Comparison of ENCODE assay signal across 13 mouse cellular contexts in genomic region chr16:94179341-94180121, GRCm38 (mm10).
DNase-seq lines count a peak whose midpoint lies in the region; ATAC-seq lines count a peak whose summit lies in the region.
"Had no signal": no experiment of that assay in that cellular context is flagged by ENCODE, and none has a peak within 500 bp of the region (broad histone marks: within the 10 kb centered on the region; RNA-seq: fewer than 3 reads in every experiment).

No protein-coding gene starts in this region.

- no peak overlapping the region for H3K4me3 ChIP-seq in embryonic facial prominence, embryonic 12.5 days
- no peak overlapping the region for H3K4me3 ChIP-seq in hindbrain, embryonic 13.5 days
- H3K4me3 ChIP-seq in midbrain, embryonic 15.5 days = no peak overlapping the region; the same call in 1 of the 2 replicates
- H3K4me3 ChIP-seq: myocyte had no signal

- H3K4me2 ChIP-seq in embryonic facial prominence, embryonic 12.5 days (replicated peaks) = peak overlapping the region; percentile 34
- peak overlapping the region; percentile 35 for H3K4me2 ChIP-seq in hindbrain, embryonic 13.5 days
- H3K4me2 ChIP-seq in midbrain, embryonic 15.5 days = peak overlapping the region; percentile 26

- H3K27me3 ChIP-seq in embryonic facial prominence, embryonic 12.5 days = peaks cover 52% of the 10 kb centered on the region
- peaks cover 69% of the 10 kb centered on the region for H3K27me3 ChIP-seq in hindbrain, embryonic 13.5 days
- peaks cover 71% of the 10 kb centered on the region for H3K27me3 ChIP-seq in midbrain, embryonic 15.5 days (replicated peaks)

- ATAC-seq in embryonic facial prominence, embryonic 12.5 days (ENCODE audit: insufficient number of reproducible peaks, insufficient read depth, low FRiP score, low TSS enrichment) = peak; percentile 57; the same call in 1 of the 2 replicates
- ATAC-seq in hindbrain, embryonic 13.5 days (ENCODE audit: low FRiP score) = 0 out of 2 replicates have a peak, but pooled peaks have one; percentile 8
- ATAC-seq in midbrain, embryonic 15.5 days (replicated peaks) = peak; percentile 78
- ATAC-seq in inflammation-experienced regulatory T-cells, adult 6 months = no peak
- ATAC-seq: activated CD4-positive, CD25-positive, alpha-beta regulatory T cell, adult 4 months; intestine, postnatal 0 days had no signal

- H3K36me3 ChIP-seq in embryonic facial prominence, embryonic 12.5 days = no peaks in the 10 kb centered on the region
- no peaks in the 10 kb centered on the region for H3K36me3 ChIP-seq in hindbrain, embryonic 13.5 days
- H3K36me3 ChIP-seq in midbrain, embryonic 15.5 days (replicated peaks) = no peaks in the 10 kb centered on the region

- peak; percentile 36 for DNase-seq in ZHBTc4 (ENCODE audit: low read depth, low spot score)
- DNase-seq in layer of hippocampus, adult 11-12 months (ENCODE audit: low spot score) = no peak
- DNase-seq in gastrocnemius, postnatal 10 days = no peak
- no peak for DNase-seq in adrenal gland, postnatal 25 days
- DNase-seq: lung, adult 2 months; thymus, postnatal 25 days had no signal

- peaks cover 20% of the 10 kb centered on the region for H3K4me1 ChIP-seq in embryonic facial prominence, embryonic 12.5 days
- peaks cover 36% of the 10 kb centered on the region for H3K4me1 ChIP-seq in hindbrain, embryonic 13.5 days (replicated peaks)
- peaks cover 32% of the 10 kb centered on the region for H3K4me1 ChIP-seq in midbrain, embryonic 15.5 days

- H3K27ac ChIP-seq in embryonic facial prominence, embryonic 12.5 days = no peak overlapping the region
- no peak overlapping the region for H3K27ac ChIP-seq in hindbrain, embryonic 13.5 days
- 0 out of 2 replicates have a peak overlapping the region, but pooled peaks have one; percentile 27 for H3K27ac ChIP-seq in midbrain, embryonic 15.5 days

- no peak overlapping the region for H3K9ac ChIP-seq in embryonic facial prominence, embryonic 12.5 days
- H3K9ac ChIP-seq in hindbrain, embryonic 13.5 days = peak overlapping the region; percentile 20; the same call in 1 of the 2 replicates
- H3K9ac ChIP-seq in midbrain, embryonic 15.5 days = no peak overlapping the region

- H3K9me3 ChIP-seq in embryonic facial prominence, embryonic 12.5 days = no peaks in the 10 kb centered on the region
- no peaks in the 10 kb centered on the region for H3K9me3 ChIP-seq in hindbrain, embryonic 13.5 days
- H3K9me3 ChIP-seq in midbrain, embryonic 15.5 days = no peaks in the 10 kb centered on the region

- WGBS in embryonic facial prominence, embryonic 12.5 days = 4% methylated on average over 25 of the region's 25 CpGs
- 6% methylated on average over 25 of the region's 25 CpGs for WGBS in hindbrain, embryonic 13.5 days
- WGBS in midbrain, embryonic 15.5 days = 4% methylated on average over 25 of the region's 25 CpGs
